Mouse (Mus musculus): Measurements from ENCODE around the gene Sbno2.

Gene Sbno2

DNA sequence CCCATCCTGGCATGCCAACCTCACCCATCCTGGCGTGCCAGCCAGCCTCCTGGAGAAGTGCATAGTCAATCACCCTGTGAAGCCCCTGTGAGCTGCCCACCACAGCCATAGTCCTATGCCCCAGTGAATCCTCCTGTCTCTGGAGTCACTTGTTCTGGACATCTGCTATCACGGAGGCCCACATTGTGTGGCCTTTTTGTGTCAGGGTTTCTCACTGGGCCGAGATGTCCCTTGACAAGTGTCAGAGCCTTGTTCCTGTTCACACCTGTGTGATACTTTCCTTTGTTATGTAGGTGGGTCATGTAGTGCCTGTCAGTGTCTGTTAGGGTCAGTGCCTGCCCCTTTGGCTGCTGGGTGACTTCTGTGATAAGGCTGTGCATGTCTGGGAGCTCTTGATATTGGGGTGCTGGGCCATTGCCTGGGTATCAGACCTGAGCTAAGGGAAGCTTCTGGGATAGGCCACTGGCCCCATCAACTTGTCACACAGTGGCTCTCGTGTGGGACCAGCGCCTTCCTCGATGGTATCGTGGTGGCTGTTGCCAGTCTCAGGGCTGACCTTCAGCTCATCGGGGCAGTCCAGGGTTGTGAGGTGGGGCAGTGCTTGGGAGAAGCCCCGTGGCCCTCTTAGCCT, 18.7 kb upstream of the Sbno2 start:
- no peak for DNase-seq (ENCODE audit: low spot score)

GRCm38 (mm10) chr10:80121639-80122038, 16.3 kb upstream of the Sbno2 start:
- no peak for DNase-seq (ENCODE audit: low spot score)

DNA sequence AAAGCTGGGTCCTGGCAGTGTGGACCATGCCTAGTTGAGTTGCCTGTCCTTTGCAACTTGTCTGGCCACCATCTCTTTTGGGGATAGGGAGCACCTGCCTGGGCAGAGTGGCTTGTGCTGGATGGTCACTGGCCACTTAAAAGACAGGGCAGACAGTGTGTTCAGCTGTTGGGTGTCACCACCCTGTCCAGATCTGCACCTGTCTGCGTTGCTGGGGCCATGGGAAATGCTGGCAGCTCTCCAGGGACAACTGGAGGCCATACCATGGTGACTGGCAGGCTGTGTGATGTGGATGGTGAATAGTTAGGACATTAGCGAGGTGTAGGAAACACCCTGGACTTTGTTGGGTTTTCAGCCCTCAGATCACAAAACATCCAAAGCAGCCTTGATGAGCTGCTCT, 14.8 kb upstream of the Sbno2 start:
- DNase-seq (ENCODE audit: low spot score): no peak

GRCm38 (mm10) chr10:80118552-80118951, 13.2 kb upstream of the Sbno2 start:
- no peak for DNase-seq (ENCODE audit: low spot score)

DNA sequence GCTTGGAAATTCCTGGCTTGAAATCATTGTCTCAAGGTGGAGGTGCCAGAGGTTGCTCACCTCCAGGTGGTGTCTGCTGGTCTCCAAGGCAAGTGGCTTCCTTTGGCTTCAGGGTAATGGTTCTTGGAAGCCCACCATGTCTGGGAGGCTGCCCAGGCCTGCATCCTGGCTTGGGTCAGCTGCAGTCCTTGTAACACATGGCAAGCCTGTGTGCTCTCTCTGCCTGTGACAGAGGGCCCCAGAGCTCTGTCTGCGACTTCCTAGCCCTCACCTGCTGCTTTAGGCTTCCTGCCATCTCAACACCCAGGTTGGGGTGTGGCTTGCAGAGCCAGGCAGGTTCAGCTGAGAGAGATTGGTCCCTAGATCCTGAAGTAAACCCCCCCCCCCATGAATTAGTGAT, 12.4 kb upstream of the Sbno2 start:
- DNase-seq (ENCODE audit: low spot score): no peak

GRCm38 (mm10) chr10:80116927-80117691, 11.7 kb upstream of the Sbno2 start:
- DNase-seq (ENCODE audit: low spot score): no peak

DNA sequence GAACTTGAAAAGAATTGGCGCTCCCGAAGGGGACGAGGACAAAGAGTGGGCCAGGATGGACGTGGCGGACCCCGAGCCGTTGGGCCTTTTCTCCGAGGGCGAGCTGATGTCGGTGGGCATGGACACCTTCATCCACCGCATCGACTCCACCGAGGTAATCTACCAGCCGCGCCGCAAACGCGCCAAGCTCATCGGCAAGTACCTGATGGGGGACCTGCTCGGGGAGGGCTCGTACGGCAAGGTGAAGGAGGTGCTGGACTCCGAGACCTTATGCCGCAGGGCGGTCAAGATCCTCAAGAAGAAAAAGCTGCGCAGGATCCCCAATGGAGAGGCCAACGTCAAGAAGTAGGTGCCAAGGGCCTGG, 11.2 kb upstream of the Sbno2 start:
- DNase-seq (ENCODE audit: low spot score): peak; percentile 63

GRCm38 (mm10) chr10:80115944-80116335, 10.6 kb upstream of the Sbno2 start:
- DNase-seq (ENCODE audit: low spot score): no peak

GRCm38 (mm10) chr10:80115290-80115943, 10.0 kb upstream of the Sbno2 start, which contains the start of gene Stk11:
Gene Stk11, plus strand, starts transcription at chr10:80115803.
- DNase-seq (ENCODE audit: low spot score): peak; percentile 99

DNA sequence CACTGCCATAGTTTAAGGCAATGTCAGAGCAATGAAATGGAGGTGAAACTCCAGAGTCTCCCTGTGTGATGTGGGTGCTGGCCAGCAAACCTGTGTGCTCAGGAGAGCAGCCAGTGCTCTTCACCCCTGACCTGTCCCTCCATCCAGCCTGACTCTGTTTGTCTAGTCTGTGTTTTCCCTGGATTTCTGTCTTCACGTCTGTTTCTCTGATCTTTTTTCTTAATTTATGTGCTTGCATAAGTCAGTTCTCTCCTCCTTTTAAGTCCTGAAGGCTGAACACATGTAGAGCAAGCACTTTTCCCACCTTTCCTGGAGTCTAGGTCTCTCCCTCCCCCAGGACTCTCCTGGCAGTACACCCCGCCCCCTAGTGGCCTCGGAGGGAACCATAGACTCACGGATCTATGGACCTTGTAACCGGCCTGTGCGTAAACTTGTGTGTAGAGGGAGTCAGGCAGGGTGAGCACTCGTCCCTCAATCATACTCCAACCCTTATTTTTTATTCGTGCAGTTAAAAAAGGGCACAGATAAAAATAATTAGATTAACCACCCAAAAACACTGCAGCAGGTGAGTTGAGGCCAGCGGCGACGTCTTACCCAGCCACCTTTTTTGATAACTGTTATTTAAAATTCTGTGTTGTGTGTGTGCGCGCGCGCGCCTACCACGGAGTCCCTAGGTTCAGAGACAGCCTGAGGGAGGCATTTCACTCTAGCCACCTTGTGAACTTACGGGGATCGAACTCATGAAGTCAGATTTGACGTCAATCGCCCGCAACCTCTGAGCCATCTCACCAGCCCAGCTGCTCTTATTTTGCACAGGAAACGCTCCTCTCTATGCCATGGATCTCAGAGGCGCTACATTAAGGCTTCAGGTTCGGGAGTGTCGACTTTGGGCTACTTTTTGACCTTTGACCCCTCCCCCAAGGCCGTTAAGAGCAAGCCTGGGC, 9.2 kb upstream of the Sbno2 start:
- DNase-seq (ENCODE audit: low spot score): peak; percentile 96

DNA sequence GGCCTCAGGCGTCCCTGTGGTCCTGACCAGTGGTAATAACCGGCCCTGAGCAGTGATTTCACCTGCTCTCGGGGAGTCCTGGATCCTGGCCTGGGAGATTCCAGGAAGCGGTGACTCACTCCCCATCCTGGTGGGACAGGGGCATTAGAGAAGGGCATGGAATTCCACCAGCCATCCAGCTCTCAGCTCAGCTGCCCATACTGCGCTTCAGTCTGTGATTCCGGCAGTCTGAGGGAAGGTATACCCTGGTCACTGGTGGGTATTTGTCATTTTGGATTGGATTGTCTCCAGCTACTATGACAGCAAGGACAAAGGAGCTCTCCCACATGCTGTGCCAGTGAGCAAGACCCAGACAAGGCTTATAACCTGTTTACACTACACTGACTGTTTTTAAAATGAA, 2.3 kb upstream of the Sbno2 start:
- DNase-seq (ENCODE audit: low spot score): no peak

GRCm38 (mm10) chr10:80105926-80106325, 555 bp upstream of the Sbno2 start:
- no peak for DNase-seq (ENCODE audit: low spot score)

DNA sequence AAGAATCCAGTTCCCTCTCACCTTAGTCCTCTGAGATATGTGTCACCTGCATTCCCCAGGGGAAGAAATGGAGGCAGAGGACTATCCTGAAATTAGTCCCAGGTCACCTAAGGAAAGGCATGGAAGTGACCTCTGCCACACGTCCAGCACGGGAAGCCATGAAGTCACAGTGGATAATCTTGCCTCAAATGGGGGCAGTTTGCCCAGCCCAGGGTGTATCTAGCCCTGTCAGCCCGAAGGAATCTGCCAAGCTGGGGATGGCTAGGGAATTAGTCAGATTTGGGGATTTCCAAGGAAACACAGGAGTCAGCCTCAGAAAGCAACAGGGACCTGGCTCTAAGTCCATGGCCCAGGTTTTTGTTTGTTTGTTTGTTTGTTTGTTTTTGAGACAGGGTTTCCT, 1.2 kb downstream of the Sbno2 start:
- no peak for DNase-seq (ENCODE audit: low spot score)

DNA sequence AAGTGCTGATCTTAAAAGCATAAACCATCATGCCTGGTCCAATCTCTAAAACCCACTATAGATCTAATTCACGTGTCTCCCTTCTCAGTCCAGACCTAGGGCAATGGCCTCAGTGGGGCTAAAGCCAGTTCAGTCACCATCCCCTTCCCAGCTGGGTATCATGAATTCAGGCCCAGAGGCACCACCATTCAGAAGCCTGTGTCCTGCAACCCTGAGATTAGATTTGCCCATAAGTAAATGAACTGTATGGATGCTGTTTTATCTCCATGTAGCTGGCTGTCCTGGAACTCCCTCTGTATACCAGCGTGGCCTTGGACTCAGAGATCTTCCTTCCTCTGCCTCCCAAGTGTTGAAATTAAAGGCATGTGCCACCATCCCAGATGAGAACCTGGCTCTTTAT, 2.3 kb downstream of the Sbno2 start:
- no peak for DNase-seq (ENCODE audit: low spot score)

GRCm38 (mm10) chr10:80102216-80102915, 3.0 kb downstream of the Sbno2 start:
- DNase-seq (ENCODE audit: low spot score): peak; percentile 93

- DNase-seq (ENCODE audit: low spot score): no peak
These were observed 4.4 kb downstream of the Sbno2 start for GRCm38 (mm10) chr10:80100982-80101381.

DNA sequence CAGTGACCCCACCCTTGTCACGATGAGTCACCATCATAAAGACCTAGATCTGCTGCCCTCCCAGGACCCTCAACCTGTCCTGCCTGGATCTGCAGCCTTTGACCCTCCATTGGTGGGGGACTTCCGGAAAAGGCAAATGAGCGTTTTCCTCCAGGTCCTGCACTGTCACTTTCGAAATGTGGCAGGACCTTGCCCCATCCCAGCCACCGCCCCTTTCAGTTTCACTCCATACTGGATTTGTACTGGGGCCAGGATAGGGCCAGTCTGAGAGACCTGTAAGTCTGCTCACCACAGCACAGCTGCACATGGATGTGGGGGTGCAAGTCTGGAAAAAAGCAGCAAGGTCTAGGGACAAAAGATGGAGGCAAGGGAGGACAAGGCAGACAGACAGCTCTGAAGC, 6.7 kb downstream of the Sbno2 start:
- no peak for DNase-seq (ENCODE audit: low spot score)

DNA sequence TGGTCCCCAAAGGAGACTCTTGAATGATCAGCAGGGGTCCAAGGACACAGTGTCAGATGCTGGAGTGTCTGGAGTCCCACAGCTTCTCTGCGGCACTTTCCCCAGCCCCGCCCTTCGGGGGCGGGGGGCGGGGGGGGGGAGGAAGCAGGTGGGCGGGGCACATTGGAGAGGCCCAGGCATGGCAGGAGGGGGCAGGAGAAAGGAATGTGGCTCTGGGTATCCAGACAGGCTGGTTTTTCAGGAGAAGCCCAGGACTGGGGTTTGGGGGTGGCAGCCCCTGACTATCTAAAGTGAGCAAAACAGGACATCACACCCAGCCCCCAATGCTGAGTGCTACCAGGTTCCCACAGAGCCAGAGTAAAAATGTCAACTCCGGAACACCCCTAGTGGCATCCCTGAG, 8.1 kb downstream of the Sbno2 start:
- DNase-seq (ENCODE audit: low spot score): peak; percentile 38

DNA sequence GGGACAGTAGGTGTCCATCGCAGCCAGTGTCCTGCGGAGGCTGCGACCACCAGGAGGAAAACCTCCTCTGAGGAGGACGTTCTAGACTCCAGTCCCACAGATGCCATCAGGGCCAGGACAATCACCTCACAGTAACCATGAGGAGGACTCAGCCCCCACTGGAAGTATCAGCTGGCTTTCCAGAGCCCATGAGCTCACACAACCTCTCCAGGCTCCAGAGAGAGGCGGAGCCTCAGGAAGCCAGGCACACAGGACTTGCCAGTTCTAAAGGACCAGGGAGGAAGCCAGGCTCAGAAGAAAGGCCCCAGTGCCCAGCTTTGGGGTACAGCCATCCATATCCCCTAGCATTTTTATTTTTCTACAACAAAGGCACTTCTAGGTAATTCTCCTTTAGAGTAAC, 9.8 kb downstream of the Sbno2 start:
- no peak for DNase-seq (ENCODE audit: low spot score)

DNA sequence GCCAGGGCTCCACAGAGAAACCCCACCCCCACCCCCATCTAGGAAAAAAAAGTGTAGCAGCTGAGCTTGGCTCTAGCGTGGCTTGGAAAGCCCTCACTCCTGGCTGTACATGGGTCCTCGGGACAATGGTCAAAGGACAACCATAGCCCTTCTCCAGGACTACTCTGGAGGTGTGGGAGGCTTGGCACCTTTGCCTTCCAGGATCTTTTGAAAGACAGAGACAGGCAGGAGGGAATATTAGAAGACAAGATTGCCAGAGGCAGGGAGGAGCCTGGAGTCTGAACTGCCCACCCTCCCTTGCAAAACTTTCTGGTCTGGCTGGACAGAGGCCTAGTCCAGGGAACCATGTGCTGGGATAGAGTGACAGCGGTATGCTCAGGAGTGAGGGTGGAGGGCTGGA, 10.7 kb downstream of the Sbno2 start:
- DNase-seq (ENCODE audit: low spot score): no peak

DNA sequence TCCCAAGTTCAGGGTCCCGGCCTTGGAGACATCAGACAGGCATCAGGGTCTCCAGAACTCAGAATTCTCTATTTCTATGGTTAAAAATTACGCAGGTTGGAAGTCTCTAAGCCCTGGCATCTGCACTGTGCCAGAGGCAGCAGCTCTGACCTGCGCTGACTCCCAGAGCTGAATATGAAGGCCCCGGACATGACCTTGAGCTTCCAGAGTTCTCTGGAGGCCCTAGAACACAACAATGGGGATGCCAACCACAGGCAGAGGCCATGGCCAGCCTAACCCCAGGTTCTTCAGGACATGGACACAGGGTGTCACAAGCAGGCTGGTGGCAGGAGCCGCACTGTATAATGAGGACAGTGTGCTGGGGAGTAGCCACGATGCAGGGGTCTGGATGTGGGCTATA, 11.3 kb downstream of the Sbno2 start:
- no peak for DNase-seq (ENCODE audit: low spot score)

DNA sequence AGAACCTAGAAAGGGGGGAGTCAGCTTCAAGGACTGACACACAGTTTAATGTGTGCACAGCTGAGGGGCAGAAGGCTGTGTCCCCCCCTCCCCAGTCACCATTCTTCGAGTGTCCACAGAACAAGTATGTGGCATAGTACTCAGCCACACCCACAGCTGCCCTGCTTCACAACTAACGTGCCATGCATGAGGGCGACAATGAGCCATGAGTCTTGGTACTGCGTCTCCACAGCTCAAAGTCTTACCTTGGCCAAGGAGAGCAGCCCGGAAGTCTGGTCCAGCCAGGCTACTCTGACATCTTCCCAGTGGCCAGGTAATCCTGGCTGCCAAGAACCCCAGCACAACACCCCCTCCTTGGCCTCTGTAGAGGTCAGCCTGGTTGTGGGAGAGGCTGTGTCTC, 12.7 kb downstream of the Sbno2 start:
- no peak for DNase-seq (ENCODE audit: low spot score)

All from testis, postnatal 10 days (tissue).